In the genomic region with DNA sequence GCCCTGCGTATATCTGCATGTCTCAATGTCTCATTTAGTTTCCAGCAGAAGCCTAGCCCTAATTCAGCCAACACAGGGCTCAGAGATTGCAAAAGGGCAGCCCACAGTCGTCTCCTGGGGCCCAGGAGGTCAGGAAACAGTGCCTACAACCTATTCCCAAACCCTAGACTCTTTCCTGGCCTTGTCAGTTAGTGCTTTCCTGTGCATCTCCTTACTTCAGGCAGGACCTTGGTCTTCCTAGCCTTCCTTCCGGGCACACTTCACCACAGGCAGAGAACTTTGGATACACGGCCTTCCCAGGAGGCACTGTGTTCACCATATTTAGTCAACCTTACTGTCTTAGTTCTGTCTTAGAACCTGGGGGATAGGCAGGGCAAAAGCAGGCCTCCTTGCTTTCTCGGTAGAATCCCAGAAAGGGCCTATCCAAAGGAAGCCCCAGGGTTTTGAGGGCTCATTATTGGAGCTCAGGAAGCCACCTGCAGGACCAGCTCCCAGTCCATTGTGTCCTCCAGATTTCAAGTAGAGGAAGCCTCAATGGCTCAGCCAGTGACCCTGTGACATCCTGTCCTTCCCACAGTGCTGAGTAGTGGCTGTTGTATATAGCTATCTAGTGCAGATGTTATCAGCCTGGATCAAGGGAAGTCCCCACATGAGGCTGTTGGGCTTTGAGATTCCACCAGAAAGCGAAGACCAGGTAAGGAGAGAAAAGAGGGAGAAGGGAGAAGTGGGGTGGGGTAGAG, we compare ENCODE assay signal across 12 mouse cellular contexts. TPM values are rescaled to one million over a fixed set of nuclear protein-coding genes. Genes with fewer than 3 reads are reported as not detected.
DNase-seq lines count a peak whose midpoint lies in the region; ATAC-seq lines count a peak whose summit lies in the region.
"Had no signal": no experiment of that assay in that cellular context is flagged by ENCODE, and none has a peak within 500 bp of the region (broad histone marks: within the 10 kb centered on the region; RNA-seq: fewer than 3 reads in every experiment).

No protein-coding gene starts in this region.

- WGBS in limb, embryonic 11.5 days: 83% methylated on average over 6 of the region's 6 CpGs
- WGBS in limb, embryonic 10.5 days: 84% methylated on average over 6 of the region's 6 CpGs
- WGBS in embryonic facial prominence, embryonic 14.5 days: 75% methylated on average over 6 of the region's 6 CpGs
- WGBS in liver, embryonic 12.5 days (ENCODE audit: insufficient replicate concordance): 42% methylated on average over 6 of the region's 6 CpGs

- no peak overlapping the region for H3K27ac ChIP-seq in limb, embryonic 11.5 days (replicated peaks; ENCODE audit: low read depth, low read length)
- no peak overlapping the region for H3K27ac ChIP-seq in limb, embryonic 10.5 days
- H3K27ac ChIP-seq in embryonic facial prominence, embryonic 14.5 days (replicated peaks; ENCODE audit: low read depth, low read length): peak overlapping the region; percentile 57
- H3K27ac ChIP-seq in liver, embryonic 12.5 days: peak overlapping the region; percentile 68
- H3K27ac ChIP-seq: limb, embryonic 13.5 days had no signal

- H3K4me2 ChIP-seq in limb, embryonic 11.5 days (ENCODE audit: low read depth, severe bottlenecking): 0 out of 2 replicates have a peak overlapping the region, but pooled peaks have one; percentile 4
- H3K4me2 ChIP-seq in embryonic facial prominence, embryonic 14.5 days (ENCODE audit: low read depth, low read length): no peak overlapping the region
- H3K4me2 ChIP-seq in liver, embryonic 12.5 days: peak overlapping the region; percentile 41
- H3K4me2 ChIP-seq: limb, embryonic 13.5 days had no signal

- no peak overlapping the region for H3K9ac ChIP-seq in limb, embryonic 11.5 days (ENCODE audit: low read length)
- no peak overlapping the region for H3K9ac ChIP-seq in embryonic facial prominence, embryonic 14.5 days (ENCODE audit: low read depth, low read length)
- no peak overlapping the region for H3K9ac ChIP-seq in liver, embryonic 12.5 days
- H3K9ac ChIP-seq: limb, embryonic 13.5 days had no signal

- ATAC-seq in limb, embryonic 11.5 days (ENCODE audit: insufficient number of reproducible peaks, low FRiP score, low TSS enrichment, low read depth): no peak
- ATAC-seq in embryonic facial prominence, embryonic 14.5 days (ENCODE audit: low read depth): no peak
- ATAC-seq in liver, embryonic 12.5 days: no peak
- no peak for ATAC-seq in frontal cortex, adult (ENCODE audit: low TSS enrichment)
- ATAC-seq in CD4-positive, CD25-positive, alpha-beta regulatory T cell, adult 4 months: no peak

- H3K9me3 ChIP-seq in limb, embryonic 11.5 days (ENCODE audit: control insufficient read depth, low read length): no peaks in the 10 kb centered on the region
- no peaks in the 10 kb centered on the region for H3K9me3 ChIP-seq in limb, embryonic 10.5 days (replicated peaks)
- no peaks in the 10 kb centered on the region for H3K9me3 ChIP-seq in embryonic facial prominence, embryonic 14.5 days (ENCODE audit: control insufficient read depth, low read length)
- no peaks in the 10 kb centered on the region for H3K9me3 ChIP-seq in liver, embryonic 12.5 days (replicated peaks)
- H3K9me3 ChIP-seq: limb, embryonic 13.5 days had no signal

- H3K4me1 ChIP-seq in limb, embryonic 11.5 days (ENCODE audit: control insufficient read depth, insufficient read depth, low read length): no peaks in the 10 kb centered on the region
- 0 out of 2 replicates have a peak, but pooled peaks cover 5% of the 10 kb centered on the region for H3K4me1 ChIP-seq in limb, embryonic 10.5 days
- no peaks in the 10 kb centered on the region for H3K4me1 ChIP-seq in embryonic facial prominence, embryonic 14.5 days (ENCODE audit: control insufficient read depth, insufficient read depth, low read length)
- peaks cover 58% of the 10 kb centered on the region for H3K4me1 ChIP-seq in liver, embryonic 12.5 days

- no peak overlapping the region for H3K4me3 ChIP-seq in limb, embryonic 11.5 days (ENCODE audit: low read depth, low read length)
- H3K4me3 ChIP-seq in limb, embryonic 10.5 days: no peak overlapping the region
- no peak overlapping the region for H3K4me3 ChIP-seq in embryonic facial prominence, embryonic 14.5 days (ENCODE audit: low read depth, low read length)
- no peak overlapping the region for H3K4me3 ChIP-seq in liver, embryonic 12.5 days
- H3K4me3 ChIP-seq: limb, embryonic 13.5 days had no signal

- no peaks in the 10 kb centered on the region for H3K27me3 ChIP-seq in limb, embryonic 11.5 days (ENCODE audit: control insufficient read depth, insufficient read depth, low read length)
- no peaks in the 10 kb centered on the region for H3K27me3 ChIP-seq in limb, embryonic 10.5 days (ENCODE audit: low read depth, poor library complexity, severe bottlenecking)
- no peaks in the 10 kb centered on the region for H3K27me3 ChIP-seq in embryonic facial prominence, embryonic 14.5 days (replicated peaks; ENCODE audit: control insufficient read depth, insufficient read depth, low read length)
- no peaks in the 10 kb centered on the region for H3K27me3 ChIP-seq in liver, embryonic 12.5 days (replicated peaks)
- H3K27me3 ChIP-seq: limb, embryonic 13.5 days had no signal

- peak; percentile 96 for DNase-seq in heart, adult 11 months
- no peak for DNase-seq in heart, postnatal 4 days
- DNase-seq in limb, embryonic 11.5 days (ENCODE audit: low spot score): no peak
- no peak for DNase-seq in limb, embryonic 10.5 days (ENCODE audit: low spot score)
- no peak for DNase-seq in embryonic facial prominence, embryonic 14.5 days (ENCODE audit: low spot score)
- DNase-seq: cerebellum, adult 11 months; thymus, postnatal 25 days had no signal

- H3K36me3 ChIP-seq in limb, embryonic 11.5 days (ENCODE audit: control insufficient read depth, insufficient read depth, low read length): no peaks in the 10 kb centered on the region
- no peaks in the 10 kb centered on the region for H3K36me3 ChIP-seq in limb, embryonic 10.5 days
- no peaks in the 10 kb centered on the region for H3K36me3 ChIP-seq in embryonic facial prominence, embryonic 14.5 days (ENCODE audit: control insufficient read depth, insufficient read depth, low read length)
- H3K36me3 ChIP-seq in liver, embryonic 12.5 days: 0 out of 2 replicates have a peak, but pooled peaks cover 9% of the 10 kb centered on the region
- H3K36me3 ChIP-seq: limb, embryonic 13.5 days had no signal

RNA-seq across cellular contexts. Expression of a gene that starts 4.7 kb away (rescaled TPM):
- total RNA-seq in heart, postnatal 4 days (2021): 10 to 100 TPM; 55.6 to 56.5 TPM
- polyA plus RNA-seq in limb, embryonic 11.5 days (2014; fragmentation: Nextera tagmentation; extraction: Ambion mirVana): 24.5 and 26.8 TPM in 2 replicates
- polyA plus RNA-seq in limb, embryonic 10.5 days (2016; fragmentation: Nextera tagmentation; extraction: Ambion mirVana): 21.8 and 24.7 TPM in 2 replicates
- 42.2 and 44.3 TPM in 2 replicates for polyA plus RNA-seq in embryonic facial prominence, embryonic 14.5 days (2014; fragmentation: Nextera tagmentation; extraction: Ambion mirVana)
- 22.8 and 23.1 TPM in 2 replicates for polyA plus RNA-seq in liver, embryonic 12.5 days (2016; fragmentation: Nextera tagmentation; extraction: Ambion mirVana)
- polyA plus RNA-seq in CD4-positive, CD25-positive, alpha-beta regulatory T cell, adult 4 months (2017; shearing (Covaris generic)): 100 to 1,000 TPM; 132 to 138 TPM

RNA-seq across cellular contexts. Expression of a gene that starts 17.9 kb away (rescaled TPM):
- under 1 TPM; 0.41 to 0.52 TPM for total RNA-seq in heart, postnatal 4 days (2021)
- not detected in 2 replicates for polyA plus RNA-seq in limb, embryonic 11.5 days (2014; fragmentation: Nextera tagmentation; extraction: Ambion mirVana)
- not detected in 2 replicates for polyA plus RNA-seq in limb, embryonic 10.5 days (2016; fragmentation: Nextera tagmentation; extraction: Ambion mirVana)
- 0.92 and 0.93 TPM in 2 replicates for polyA plus RNA-seq in embryonic facial prominence, embryonic 14.5 days (2014; fragmentation: Nextera tagmentation; extraction: Ambion mirVana)
- polyA plus RNA-seq in liver, embryonic 12.5 days (2016; fragmentation: Nextera tagmentation; extraction: Ambion mirVana): not detected in 2 replicates
- polyA plus RNA-seq in CD4-positive, CD25-positive, alpha-beta regulatory T cell, adult 4 months (2017; shearing (Covaris generic)): under 1 TPM in 1 of 2 experiments, not detected in 1; 0.43 TPM
- polyA plus RNA-seq: hindbrain, embryonic 11.5 days had no signal

RNA-seq across cellular contexts. Expression of a gene that starts 30.1 kb away (rescaled TPM):
- total RNA-seq in heart, postnatal 4 days (2021): 1 to 10 TPM; 2.5 to 3.5 TPM
- 0.13 and 0.23 TPM in 2 replicates for polyA plus RNA-seq in limb, embryonic 11.5 days (2014; fragmentation: Nextera tagmentation; extraction: Ambion mirVana)
- polyA plus RNA-seq in limb, embryonic 10.5 days (2016; fragmentation: Nextera tagmentation; extraction: Ambion mirVana): 0.03 TPM in 1 of 2 replicates, not detected in the other
- 0.98 and 1.5 TPM in 2 replicates for polyA plus RNA-seq in embryonic facial prominence, embryonic 14.5 days (2014; fragmentation: Nextera tagmentation; extraction: Ambion mirVana)
- 0.02 TPM in 1 of 2 replicates, not detected in the other for polyA plus RNA-seq in liver, embryonic 12.5 days (2016; fragmentation: Nextera tagmentation; extraction: Ambion mirVana)
- under 1 TPM in 1 of 2 experiments, not detected in 1; 0.14 TPM for polyA plus RNA-seq in CD4-positive, CD25-positive, alpha-beta regulatory T cell, adult 4 months (2017; shearing (Covaris generic))

Comparison
In these comparisons a context has a peak if more than half of its experiments do, and no peak if none do; other contexts are left out.
1. H3K27ac ChIP-seq: peak in embryonic facial prominence, embryonic 14.5 days (single experiment) and liver, embryonic 12.5 days (single experiment); none in limb, embryonic 11.5 days (single experiment) and limb, embryonic 10.5 days (single experiment).